Mouse (Mus musculus) effector memory CD4-positive, alpha-beta T cell, adult 7 months (primary cell): ENCODE data around the gene Grpr. TPM values are rescaled to one million over a fixed set of nuclear protein-coding genes. Genes with fewer than 3 reads are reported as not detected.

Source experiments
- polyA plus RNA-seq: library from polyadenylated mRNA; unstranded; fragments of 100-300 nt; shearing (Covaris generic); gene quantifications from one replicate; pipeline ENCODE4 v1.2.1, GENCODE M21; 2017

Grpr gene
- polyA plus RNA-seq = not detected

DNA sequence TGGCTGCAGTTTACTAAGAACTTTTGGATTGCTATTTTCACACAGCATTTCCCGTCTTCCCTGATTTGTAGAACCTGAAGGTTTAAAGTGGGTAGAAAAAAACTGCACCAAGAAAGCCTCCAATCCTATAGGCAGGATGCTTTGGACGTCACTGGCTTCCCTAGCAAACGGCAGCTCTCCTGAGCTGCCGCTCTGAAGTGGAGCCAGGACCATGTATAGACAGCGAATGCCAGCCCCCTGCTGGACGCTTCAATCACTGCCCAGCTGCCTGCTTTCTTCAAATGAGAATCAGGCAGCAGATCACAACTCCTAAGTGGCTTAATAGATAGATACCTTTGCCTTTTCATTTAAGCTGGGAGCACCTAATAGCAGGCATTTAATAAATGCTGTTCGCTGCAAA lies at the start of gene Grpr:
Grpr (minus strand) TSS at position 12 of the 400 bp plus-strand sequence.

Other genes with a start within 250 kb of the Grpr start
- not detected for gene Rnf138rt1, start 211.7 kb upstream of the Grpr start, polyA plus RNA-seq